Mouse (Mus musculus) myocyte (in vitro differentiated cells): Measurements from ENCODE around the gene Tmc8.

Experiments used
- CEBPB ChIP-seq: IDR thresholded peaks from 2 replicates; pipeline ENCODE4 v1.6.1; 2011; ENCODE audit warnings: mild to moderate bottlenecking, moderate library complexity; ENCODE audit not compliant: poor library complexity, insufficient read depth, severe bottlenecking
- MAX ChIP-seq: IDR thresholded peaks from one replicate; pipeline ENCODE4 v1.6.1; 2011; ENCODE audit warnings: low read depth, mild to moderate bottlenecking, control low read depth
- MYOG ChIP-seq, 3 experiments: IDR thresholded peaks; one replicate each; pipeline ENCODE4 v1.6.1; 2011; ENCODE audit warnings: control low read depth in 2 of 3, low read depth in 2 of 3, mild to moderate bottlenecking in 2 of 3; ENCODE audit not compliant: insufficient read length in 2 of 3, control insufficient read depth in 1 of 3, insufficient read depth in 1 of 3
- POLR2A ChIP-seq: IDR thresholded peaks from one replicate; pipeline ENCODE4 v1.6.1; 2011; ENCODE audit warnings: low read depth, mild to moderate bottlenecking, control low read depth, moderate library complexity; ENCODE audit not compliant: insufficient read length
- USF1 ChIP-seq: IDR thresholded peaks from one replicate; pipeline ENCODE4 v1.6.1; 2011; ENCODE audit warnings: low read depth, mild to moderate bottlenecking, control low read depth, moderate library complexity

GRCm38 (mm10) chr11:117806781-117807180 is 24.9 kb downstream of the Tmc8 start:
- no peak for TF ChIP-seq USF1
- TF ChIP-seq POLR2A = no peak
- no peak for TF ChIP-seq CEBPB
- TF ChIP-seq MYOG (IDR thresholded peaks at IDR 0.05; ENCODE audit: control insufficient read depth in 1 of 3, insufficient read depth in 1 of 3, insufficient read length in 2 of 3, low read depth in 2 of 3) = no peak
- no peak for TF ChIP-seq MAX
